Mouse (Mus musculus): ENCODE measurements around the gene Bnip3.

- TF ChIP-seq CTCF (IDR thresholded peaks at IDR 0.05; ENCODE audit: control insufficient read depth, insufficient read depth, insufficient replicate concordance, low read depth, low read length): no peak
- no peak for TF ChIP-seq POLR2A (IDR thresholded peaks at IDR 0.05; ENCODE audit: control insufficient read depth, low read depth, low read length)
Observed at GRCm38 (mm10) chr7:138957106-138957505, 47.8 kb upstream of the Bnip3 start.

All from testis, adult 2 months (tissue).